Mouse (Mus musculus) sigmoid colon, adult 10 weeks (tissue): Measurements from ENCODE around the gene Vmn2r103. TPM values are rescaled to one million over a fixed set of nuclear protein-coding genes. Genes with fewer than 3 reads are reported as not detected.

Experiments used
- polyA plus RNA-seq: library from polyadenylated mRNA; stranded (reverse); fragments of 350-450 nt; fragmentation: Illumina TruSeq; extraction: RNeasy Lipid Tissue Mini Kit (QIAGEN cat#74804); gene quantifications from one replicate; pipeline ENCODE4 v1.2.3, GENCODE M21; 2014; ENCODE audit warnings: low read depth, low replicate concordance

Vmn2r103 gene
- polyA plus RNA-seq: not detected

DNA sequence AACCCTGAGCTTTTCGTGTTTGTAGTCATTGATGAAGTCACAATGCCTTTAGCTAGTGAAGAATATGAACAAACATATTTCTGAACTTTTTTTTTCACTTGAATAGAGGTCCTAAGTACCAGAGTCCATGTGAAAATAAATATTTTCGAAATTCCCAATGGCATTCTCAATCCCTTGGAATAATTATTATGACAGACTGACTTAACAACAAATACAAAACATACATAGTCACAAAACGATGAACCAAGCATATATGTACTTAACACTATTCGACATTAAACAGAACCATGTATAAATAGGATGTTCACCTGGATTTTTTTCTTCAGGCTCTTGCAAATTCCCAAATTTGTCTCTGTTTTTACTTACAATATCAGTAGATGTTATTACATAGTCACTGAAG is at the start of gene Vmn2r103:
Vmn2r103 (plus strand) TSS at position 301 of the 400 bp plus-strand sequence.

Other genes starting within 250 kb of the Vmn2r103 start
- gene Vmn2r101, start 196.1 kb upstream of the Vmn2r103 start, polyA plus RNA-seq: not detected
- gene Vmn2r102, start 113.0 kb upstream of the Vmn2r103 start, polyA plus RNA-seq: not detected